Mouse (Mus musculus) ovary, postnatal 10 days (tissue): ENCODE measurements around the gene Fbxl8.
"Not testable (repeated sequence)": the region's sequence is repeated elsewhere in the genome, so short reads cannot be mapped to it uniquely, and the experiment has no call there.

Source experiments
- DNase-seq: peaks from one replicate; pipeline ENCODE4 v3.0.0; 2022; ENCODE audit warnings: low spot score

Fbxl8 gene

GRCm38 (mm10) chr8:105264024-105264982, at the start of gene Fbxl8, which contains the start of gene Tradd:
Gene Fbxl8, plus strand, starts transcription at chr8:105264648.
Gene Tradd, minus strand, starts transcription at chr8:105264609.
- DNase-seq = peak; percentile 38

DNA sequence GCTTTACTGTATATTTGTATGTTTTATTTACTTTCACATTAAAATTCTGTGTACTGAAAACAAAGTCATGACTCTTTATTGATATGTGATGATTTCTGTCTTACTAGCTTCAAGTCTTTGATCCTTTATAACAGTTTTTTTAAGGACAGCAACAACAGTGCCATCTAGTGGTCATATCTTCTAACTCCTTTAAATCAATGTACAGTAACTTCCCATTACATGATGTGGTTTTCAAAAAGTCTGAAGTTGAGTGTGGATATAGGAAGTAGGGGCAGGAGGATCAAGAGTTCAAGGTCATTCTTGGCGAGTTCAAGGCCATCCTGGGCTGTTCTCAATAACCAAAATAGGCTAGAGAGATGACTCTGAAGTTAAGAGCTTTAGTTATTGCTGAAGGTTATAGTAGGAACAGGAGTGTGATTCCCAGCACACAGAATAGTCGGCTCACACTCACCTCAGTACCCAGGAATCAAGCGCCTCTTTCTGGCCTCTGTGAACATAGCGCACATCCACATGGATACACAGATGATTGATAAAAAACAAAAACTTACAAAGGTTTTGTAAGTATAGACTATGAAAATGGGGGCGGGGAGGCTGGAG, 46.4 kb upstream of the Fbxl8 start:
- no peak for DNase-seq

DNA sequence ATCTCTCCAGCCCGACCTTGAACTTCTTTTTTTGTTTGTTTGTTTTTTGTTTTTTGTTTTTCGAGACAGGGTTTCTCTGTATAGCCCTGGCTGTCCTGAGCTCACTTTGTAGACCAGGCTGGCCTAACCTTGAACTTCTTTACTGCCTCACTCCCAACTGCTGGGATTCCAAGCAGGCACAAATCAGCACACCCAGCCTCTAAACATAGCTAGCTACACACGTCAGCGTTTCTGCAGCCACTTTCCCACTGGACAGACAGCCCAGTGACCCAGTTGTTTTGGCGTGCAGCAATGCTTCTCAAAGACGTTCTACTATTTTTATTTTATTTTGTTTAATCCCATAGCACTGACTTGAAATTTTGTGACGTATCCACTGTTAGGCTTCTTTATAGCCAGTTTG, 40.6 kb upstream of the Fbxl8 start:
- DNase-seq = no peak

DNA sequence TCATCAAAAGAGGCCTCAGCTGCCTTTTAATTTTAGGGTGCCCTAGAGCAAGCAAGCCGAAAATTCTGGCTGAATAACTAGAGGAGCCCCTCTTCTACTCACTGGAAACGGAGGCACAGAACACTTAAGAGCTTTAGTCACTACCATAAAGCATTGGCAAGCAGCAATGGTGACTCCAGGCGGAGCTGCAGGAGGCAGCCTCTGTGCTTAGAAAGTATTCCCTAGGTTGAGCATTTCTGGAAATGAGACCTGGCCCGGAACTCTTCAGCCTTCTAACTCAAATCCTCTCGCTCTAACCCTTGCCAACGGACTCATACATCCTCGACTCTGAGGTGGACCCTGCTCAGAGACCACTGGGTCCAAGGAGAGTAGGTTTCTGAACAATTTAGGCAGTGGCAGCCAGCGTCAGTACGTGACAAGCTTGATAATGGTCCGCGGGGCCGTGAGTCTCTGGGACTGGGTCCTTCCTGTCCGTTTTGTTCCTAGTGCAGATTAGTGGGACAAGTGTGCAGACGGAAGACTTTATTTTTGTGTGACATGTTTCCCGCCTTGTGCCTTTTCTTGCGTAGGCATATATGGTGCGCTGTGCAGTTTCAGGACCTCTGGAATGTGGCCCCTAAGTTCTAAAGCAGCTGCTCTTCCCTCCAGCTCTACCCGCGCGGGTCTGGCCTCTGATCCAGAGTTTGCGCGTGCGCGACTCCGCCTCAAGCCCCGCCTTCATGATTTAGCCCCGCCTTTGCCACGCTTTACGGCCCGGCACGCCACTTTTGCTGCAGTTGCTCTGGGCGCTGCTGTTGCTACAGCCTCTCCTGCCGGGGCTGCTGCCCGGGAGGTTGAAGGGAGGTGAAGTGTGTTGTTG, 39.8 kb upstream of the Fbxl8 start, which contains the start of gene D230025D16Rik:
D230025D16Rik (plus strand) TSS at position 733 of the 859 bp plus-strand sequence.
- peak; percentile 95 for DNase-seq

- no peak for DNase-seq
These were observed 39.2 kb upstream of the Fbxl8 start for GRCm38 (mm10) chr8:105225272-105225593.

DNA sequence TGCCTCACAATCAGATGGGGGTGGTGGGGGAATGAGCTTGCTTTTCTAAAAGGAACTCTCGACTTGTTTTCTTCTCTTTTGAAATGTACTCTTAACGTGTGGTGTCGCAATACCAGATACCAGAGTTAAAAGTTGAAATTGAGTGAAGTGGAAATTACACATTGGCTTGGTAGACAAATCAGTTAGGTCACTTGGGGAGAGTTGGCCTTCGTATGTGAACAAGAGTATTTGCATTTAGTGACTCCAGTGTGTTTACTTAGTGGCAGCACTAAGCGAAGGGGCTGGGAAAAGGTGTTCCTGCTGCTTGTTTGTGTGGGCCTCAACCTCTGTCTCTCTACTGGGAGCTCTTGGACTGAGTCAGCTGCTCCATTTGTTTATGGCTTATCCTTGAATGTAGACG, 38.5 kb upstream of the Fbxl8 start:
- DNase-seq = no peak

DNA sequence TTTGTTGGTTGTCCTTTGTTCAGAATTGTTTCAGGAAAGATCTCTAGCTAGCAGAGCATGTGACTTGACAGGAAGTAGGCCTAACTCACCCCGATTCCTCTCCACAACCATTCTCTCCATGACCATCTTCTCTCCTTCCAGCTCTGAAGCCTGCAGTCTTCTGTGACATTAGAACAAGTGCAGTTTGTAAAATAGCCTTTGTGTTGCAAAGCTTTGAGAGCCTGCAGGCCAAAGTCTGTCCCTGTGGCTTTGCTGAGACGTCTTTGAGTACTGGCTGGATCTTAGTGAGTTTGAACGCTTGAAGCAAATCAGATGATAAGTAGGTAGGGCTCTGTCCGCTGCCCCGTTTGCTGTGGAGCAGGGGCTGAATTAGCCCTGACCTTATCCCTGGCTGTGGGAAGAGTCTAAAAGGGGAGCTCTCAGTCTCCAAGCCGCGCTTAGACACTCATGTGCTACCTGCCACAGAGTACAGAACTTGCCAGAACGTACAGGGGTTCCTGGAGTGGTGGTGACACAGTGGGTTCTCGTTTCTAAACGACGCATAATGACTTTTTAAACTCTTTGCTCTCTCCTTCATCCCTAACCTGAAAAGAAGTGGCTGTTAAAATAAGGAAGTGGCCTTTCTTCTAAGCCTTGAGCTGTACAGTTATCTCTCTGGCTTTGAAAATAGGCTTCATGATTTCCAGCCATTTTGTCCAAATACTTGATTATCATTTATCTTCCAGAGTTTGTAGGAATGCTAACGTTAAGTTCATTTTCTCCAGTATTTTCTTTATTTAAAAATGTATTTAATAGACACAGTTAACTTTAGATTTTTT, 32.7 kb upstream of the Fbxl8 start:
- no peak for DNase-seq

GRCm38 (mm10) chr8:105232321-105232693, 32.1 kb upstream of the Fbxl8 start:
- not testable (repeated sequence) for DNase-seq

GRCm38 (mm10) chr8:105233126-105233935, 31.1 kb upstream of the Fbxl8 start:
- no peak for DNase-seq

- no peak for DNase-seq
These were observed 29.2 kb upstream of the Fbxl8 start for GRCm38 (mm10) chr8:105235206-105235605.

GRCm38 (mm10) chr8:105237442-105238142, 26.9 kb upstream of the Fbxl8 start:
- no peak for DNase-seq

GRCm38 (mm10) chr8:105241016-105241415, 23.4 kb upstream of the Fbxl8 start:
- no peak for DNase-seq

- no peak for DNase-seq
These were observed 12.5 kb upstream of the Fbxl8 start for GRCm38 (mm10) chr8:105251954-105252353.

DNA sequence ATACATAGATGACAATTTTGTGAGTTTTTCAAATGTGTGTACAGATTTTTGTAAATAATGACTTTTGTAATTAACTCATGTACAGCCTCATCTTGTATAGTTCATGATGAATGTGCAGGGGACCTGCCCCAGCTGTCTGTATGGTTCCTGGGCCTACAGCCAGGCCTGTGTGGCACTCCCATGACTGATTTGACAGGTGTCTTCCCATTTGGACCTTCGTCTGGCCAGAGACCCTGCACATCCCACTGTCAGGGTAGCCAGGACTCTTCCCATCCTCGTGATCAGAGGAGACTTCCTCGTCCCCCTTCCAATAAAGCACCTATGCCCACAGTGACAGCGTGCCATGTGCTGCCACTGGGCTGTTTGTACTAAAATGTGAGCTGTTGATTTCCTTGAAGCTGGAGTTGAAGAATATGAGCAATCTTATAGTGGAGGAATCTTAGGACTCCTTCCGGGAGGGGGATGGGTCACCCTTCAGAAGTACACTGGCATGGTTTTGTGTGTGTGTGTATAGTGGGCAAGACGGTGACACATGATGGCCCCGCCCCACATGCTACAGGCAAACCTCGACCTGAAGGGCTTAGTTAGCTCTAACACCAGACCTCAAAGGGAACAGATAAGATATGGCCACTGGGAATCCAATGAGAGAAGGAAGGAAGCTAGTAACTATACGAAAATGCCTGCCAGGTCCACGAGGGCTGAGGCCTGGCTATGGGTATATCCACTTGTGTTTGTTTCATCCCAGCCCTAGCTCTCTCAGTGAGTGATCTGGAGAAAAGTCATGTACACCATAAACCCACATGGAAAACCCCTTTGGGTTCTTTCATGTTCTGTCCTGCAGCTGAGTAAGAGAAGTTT, 11.5 kb upstream of the Fbxl8 start:
- no peak for DNase-seq

DNA sequence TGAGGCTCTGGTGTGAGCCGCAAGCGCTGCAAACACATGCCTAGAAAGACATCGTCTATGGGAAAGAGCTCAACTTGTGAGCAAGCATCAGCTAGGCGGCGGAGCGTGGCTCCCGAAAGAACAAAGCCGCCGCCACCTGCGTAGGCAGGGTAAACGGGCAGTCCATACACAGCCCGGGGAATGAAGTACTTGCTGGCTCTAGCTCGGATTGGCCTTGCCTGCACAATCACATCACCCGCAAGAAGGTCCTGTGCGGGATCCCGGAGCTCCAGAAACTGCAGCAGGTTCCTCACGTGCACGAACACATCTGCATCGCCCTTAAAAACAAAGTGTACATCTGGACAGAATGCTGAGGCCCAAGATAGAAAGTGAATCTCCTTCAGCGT, 10.7 kb upstream of the Fbxl8 start:
- DNase-seq = no peak

GRCm38 (mm10) chr8:105254152-105254965, 10.1 kb upstream of the Fbxl8 start:
- peak; percentile 82 for DNase-seq

GRCm38 (mm10) chr8:105254966-105255350, 9.5 kb upstream of the Fbxl8 start, which contains the start of gene B3gnt9:
Gene B3gnt9, minus strand, starts transcription at chr8:105255153.
- no peak for DNase-seq
